In genomic region chr7:45784524-45785372, GRCm38 (mm10) we compare ENCODE assay signal across 8 mouse cellular contexts. TPM values are rescaled to one million over a fixed set of nuclear protein-coding genes. Genes with fewer than 3 reads are reported as not detected.
DNase-seq lines count a peak whose midpoint lies in the region; ATAC-seq and TF ChIP-seq lines count a peak whose summit lies in the region.

TSS of gene Sult2b1 (minus strand) at chr7:45784669.

- TF ChIP-seq CTCF in liver, embryonic 14.5 days (IDR thresholded peaks at IDR 0.05; ENCODE audit: low read depth): no peak
- no peak for TF ChIP-seq CTCF in small intestine, adult 2 months (IDR thresholded peaks at IDR 0.05; ENCODE audit: extremely low read depth, insufficient read length, insufficient replicate concordance, low read depth, low read length)

- H3K4me2 ChIP-seq in liver, embryonic 14.5 days (ENCODE audit: low read depth): peak within 1 kb of the TSS; percentile 58

- peaks cover 45% of the 10 kb centered on the region for H3K27me3 ChIP-seq in liver, embryonic 14.5 days (ENCODE audit: control insufficient read depth, insufficient read depth, low read length)
- peaks cover 20% of the 10 kb centered on the region for H3K27me3 ChIP-seq in small intestine, adult 2 months (ENCODE audit: control insufficient read depth, insufficient read depth, low read length)

- H3K4me1 ChIP-seq in liver, embryonic 14.5 days (replicated peaks; ENCODE audit: control insufficient read depth in 2 of 2, insufficient read depth in 2 of 2, low read length in 1 of 2): no peaks in the 10 kb centered on the region
- H3K4me1 ChIP-seq in small intestine, adult 2 months (ENCODE audit: control insufficient read depth, insufficient read depth, insufficient read length, low read length): peaks cover 5% of the 10 kb centered on the region

- no peak for TF ChIP-seq EP300 in liver, embryonic 14.5 days (IDR thresholded peaks at IDR 0.05; ENCODE audit: low read depth)

- H3K9ac ChIP-seq in liver, embryonic 14.5 days (replicated peaks): peak within 1 kb of the TSS; percentile 54

- 25% methylated on average over 20 of the region's 20 CpGs for WGBS in large intestine, adult 2 months
- 21% methylated on average over 20 of the region's 20 CpGs for WGBS in liver, embryonic 14.5 days (ENCODE audit: insufficient replicate concordance)
- 25% methylated on average over 20 of the region's 20 CpGs for WGBS in small intestine, adult 2 months

- no peak for TF ChIP-seq POLR2A in small intestine, adult 2 months (IDR thresholded peaks at IDR 0.05; ENCODE audit: low read depth, low read length)

- no peaks in the 10 kb centered on the region for H3K36me3 ChIP-seq in liver, embryonic 14.5 days (replicated peaks; ENCODE audit: control insufficient read depth, insufficient read depth, low read depth)
- H3K36me3 ChIP-seq in small intestine, adult 2 months (ENCODE audit: control insufficient read depth, insufficient read depth, low read length): no peaks in the 10 kb centered on the region

- H3K4me3 ChIP-seq in liver, embryonic 14.5 days (ENCODE audit: insufficient read depth in 1 of 2, low read depth in 2 of 2, low read length in 2 of 2): peak within 1 kb of the TSS; percentile 53 to 62
- peak within 1 kb of the TSS; percentile 63 for H3K4me3 ChIP-seq in small intestine, adult 2 months (ENCODE audit: low read depth, low read length)

- no peak within 1 kb of the TSS for H3K27ac ChIP-seq in liver, embryonic 14.5 days
- no peak within 1 kb of the TSS for H3K27ac ChIP-seq in small intestine, adult 2 months (ENCODE audit: insufficient read depth, low read depth, low read length)

- H3K9me3 ChIP-seq in liver, embryonic 14.5 days (ENCODE audit: control insufficient read depth, low read length): no peaks in the 10 kb centered on the region

- peak; percentile 56 for DNase-seq in kidney, adult 9 months
- no peak for DNase-seq in kidney, adult 18-20 months
- DNase-seq in cerebellum, adult 8-10 months: peak; percentile 88
- peak; percentile 93 for DNase-seq in frontal cortex, postnatal 10 days (ENCODE audit: low spot score in 2 of 2)
- DNase-seq in large intestine, adult 2 months (ENCODE audit: low read depth, low spot score): no peak
- no peak for DNase-seq in liver, embryonic 14.5 days (ENCODE audit: low read depth in 3 of 3, low spot score in 3 of 3)
- DNase-seq in spleen, postnatal 4 days (ENCODE audit: low spot score in 2 of 2): no peak

- ATAC-seq in liver, embryonic 14.5 days (ENCODE audit: insufficient read depth): no peak

RNA-seq across cellular contexts. Expression of gene Sult2b1, which starts in this region (rescaled TPM):
- polyA plus RNA-seq in large intestine, adult 2 months (2012; rRNA removed): 210 and 303 TPM in 2 replicates
- 0.06 and 0.35 TPM in 2 replicates for polyA plus RNA-seq in liver, embryonic 14.5 days (2012; rRNA removed)
- 0.15 and 0.43 TPM in 2 replicates for polyA plus RNA-seq in liver, embryonic 14.5 days (2014; fragmentation: Nextera tagmentation; extraction: Ambion mirVana)
- 139 and 454 TPM in 2 replicates for polyA plus RNA-seq in small intestine, adult 2 months (2012; rRNA removed)

Comparison
In these comparisons a context has a peak if more than half of its experiments do, and no peak if none do; other contexts are left out.
1. RNA of gene Sult2b1 (polyA plus RNA-seq): 139 to 454 TPM in small intestine, adult 2 months and 210 to 303 TPM in large intestine, adult 2 months; 0.06 to 0.43 TPM in liver, embryonic 14.5 days; every median in the first group is over 10 times any median in the second.
2. DNase-seq: peak in kidney, adult 9 months (single experiment), cerebellum, adult 8-10 months (single experiment) and frontal cortex, postnatal 10 days (2 of 2); none in kidney, adult 18-20 months (single experiment), large intestine, adult 2 months (single experiment), liver, embryonic 14.5 days (0 of 3) and spleen, postnatal 4 days (0 of 2).